Mouse (Mus musculus) adrenal gland, adult 2 months (tissue): Measurements from ENCODE around the gene Hamp. TPM values are rescaled to one million over a fixed set of nuclear protein-coding genes. Genes with fewer than 3 reads are reported as not detected.
A peak's percentile ranks its signal among the peaks of the same experiment; 100 is the strongest.
"Not testable (repeated sequence)": the region's sequence is repeated elsewhere in the genome, so short reads cannot be mapped to it uniquely, and the experiment has no call there.

Experiments
- DNase-seq: peaks from one replicate; pipeline ENCODE4 v3.0.0; 2021
- polyA plus RNA-seq: library from polyadenylated mRNA; depleted of rRNA; stranded (reverse); fragments of >200 nt; gene quantifications from 2 replicates; pipeline ENCODE4 v1.2.3, GENCODE M21; 2012
- total RNA-seq, 2 experiments: library from RNA; stranded (reverse); gene quantifications; 2 replicates each; pipeline ENCODE4 v1.2.3; 2021

The Hamp gene
- total and polyA plus RNA-seq, 3 experiments, result 49.9 to 115 TPM; not detected in 1

DNA sequence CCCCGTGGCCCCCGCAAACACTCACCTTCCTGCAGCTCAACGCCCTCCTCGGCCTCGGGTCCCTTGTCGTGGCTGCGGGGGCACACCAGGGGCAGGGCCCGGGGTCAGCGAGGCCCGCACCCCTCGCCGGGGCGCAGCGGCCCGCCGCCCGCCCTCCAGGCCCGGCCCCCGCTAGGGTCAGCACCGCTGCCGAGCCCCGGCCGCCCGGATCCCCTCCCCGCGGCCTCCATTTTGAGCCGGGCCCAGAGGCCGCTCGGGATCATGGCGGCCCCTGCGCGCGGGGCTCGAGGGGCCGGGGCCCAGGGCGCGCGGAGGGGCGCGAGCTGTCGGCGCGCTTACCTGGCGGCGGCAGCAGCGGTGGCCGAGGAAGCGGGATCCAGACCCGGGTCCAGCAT is 12.5 kb upstream of the Hamp start:
- no peak for DNase-seq

DNA sequence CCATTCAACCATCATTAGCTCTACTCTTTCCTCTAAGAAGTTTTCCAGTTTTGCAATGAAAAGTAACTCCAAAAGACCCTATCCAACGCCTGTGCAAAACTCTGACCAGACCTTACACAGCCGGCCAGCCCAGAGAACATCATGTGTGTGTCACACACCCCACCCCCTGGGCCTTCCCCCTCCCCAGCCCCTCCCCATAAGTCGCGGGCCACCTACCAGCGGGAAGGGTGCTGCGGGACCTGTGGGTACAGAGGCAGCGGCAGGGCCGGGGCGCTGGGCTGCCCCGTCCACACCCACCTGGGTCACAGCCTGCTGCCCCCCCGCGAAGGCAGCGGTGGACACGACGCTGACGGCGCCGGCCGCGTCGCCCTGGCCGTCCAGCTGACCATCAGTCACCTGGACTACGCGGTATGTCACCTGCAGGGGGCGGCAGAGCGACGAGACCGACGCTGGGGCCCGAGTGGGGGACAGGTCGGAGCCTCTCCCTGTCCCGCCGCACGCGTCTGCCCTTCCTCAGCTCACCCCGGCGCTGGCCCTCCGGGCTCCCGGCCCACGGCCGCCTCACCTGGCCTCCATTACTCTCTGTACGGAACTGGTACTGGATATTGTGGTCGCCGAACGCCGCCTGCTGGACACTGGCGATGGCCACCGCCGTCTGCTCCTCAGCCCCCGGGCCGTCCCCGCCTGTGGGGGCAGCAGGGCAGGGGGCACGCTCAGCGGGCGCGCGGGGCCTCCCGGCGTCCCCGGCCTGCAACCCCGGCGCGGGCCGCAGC is 11.9 kb upstream of the Hamp start:
- DNase-seq, result peak; percentile 94

DNA sequence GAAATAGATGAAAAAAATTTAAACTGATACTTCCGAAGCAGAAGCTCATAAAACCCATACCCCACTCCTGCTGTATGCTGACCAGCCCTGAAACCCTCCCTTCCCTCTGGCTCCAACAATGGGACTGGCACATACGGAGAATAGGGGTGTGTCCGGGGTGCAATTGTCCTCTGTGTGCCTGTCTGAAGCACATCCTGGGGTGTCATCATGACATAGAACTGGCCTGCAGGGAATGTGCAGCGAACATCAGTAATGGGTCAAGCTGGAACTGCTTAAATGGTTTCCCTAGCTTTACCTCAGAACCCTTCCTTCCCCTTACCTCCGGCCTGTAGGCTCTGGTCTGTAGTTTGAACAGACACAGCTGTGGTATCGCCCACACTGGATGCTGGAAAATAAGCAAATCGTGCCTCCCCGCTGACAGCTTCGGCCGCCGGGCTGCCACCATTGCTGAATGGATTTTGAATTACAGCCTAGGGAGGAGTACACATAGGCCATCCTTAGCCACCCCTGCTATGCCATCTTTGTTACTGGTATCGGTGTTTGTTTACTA is 11.2 kb upstream of the Hamp start:
- DNase-seq, result no peak

DNA sequence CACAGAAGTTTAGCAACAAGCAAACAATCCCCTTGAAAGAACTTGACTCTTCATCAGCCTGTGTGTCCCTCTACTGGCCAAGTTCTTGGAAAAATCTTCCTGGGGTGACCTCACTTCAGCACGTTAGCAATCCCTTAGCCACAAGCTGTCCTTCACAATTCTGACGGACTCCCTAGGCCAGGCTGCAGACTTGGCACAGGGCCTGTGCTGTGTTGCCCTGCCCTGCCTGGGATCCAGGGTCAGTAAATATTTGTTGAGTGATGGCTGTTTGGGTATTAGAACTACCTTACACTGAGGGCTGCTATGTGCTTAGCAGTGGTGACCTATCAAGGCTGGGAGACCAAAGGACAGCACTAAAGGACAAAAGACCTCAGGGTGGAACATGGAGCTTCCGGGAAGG is 10.2 kb upstream of the Hamp start:
- DNase-seq, result peak; percentile 91

DNA sequence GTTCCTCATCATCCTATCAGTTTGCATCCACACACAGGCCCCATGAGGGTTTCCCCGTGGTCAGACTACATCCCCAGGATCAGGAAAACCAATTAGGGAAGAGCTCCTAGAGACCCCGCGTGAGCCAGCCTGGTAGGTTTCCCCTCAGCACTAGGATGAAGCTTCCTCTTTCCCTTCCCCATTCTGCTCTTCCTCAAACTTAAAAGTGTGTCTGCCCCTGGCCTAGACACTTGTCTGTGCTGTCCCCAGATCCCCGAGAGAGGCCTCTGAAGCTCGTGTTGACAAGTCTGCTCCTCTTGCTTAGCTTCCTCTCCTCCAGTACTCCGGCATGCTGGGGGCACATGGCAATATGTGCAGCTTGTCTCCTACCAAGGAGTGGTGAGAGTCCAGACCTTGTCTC is 9.6 kb upstream of the Hamp start:
- DNase-seq, result no peak

DNA sequence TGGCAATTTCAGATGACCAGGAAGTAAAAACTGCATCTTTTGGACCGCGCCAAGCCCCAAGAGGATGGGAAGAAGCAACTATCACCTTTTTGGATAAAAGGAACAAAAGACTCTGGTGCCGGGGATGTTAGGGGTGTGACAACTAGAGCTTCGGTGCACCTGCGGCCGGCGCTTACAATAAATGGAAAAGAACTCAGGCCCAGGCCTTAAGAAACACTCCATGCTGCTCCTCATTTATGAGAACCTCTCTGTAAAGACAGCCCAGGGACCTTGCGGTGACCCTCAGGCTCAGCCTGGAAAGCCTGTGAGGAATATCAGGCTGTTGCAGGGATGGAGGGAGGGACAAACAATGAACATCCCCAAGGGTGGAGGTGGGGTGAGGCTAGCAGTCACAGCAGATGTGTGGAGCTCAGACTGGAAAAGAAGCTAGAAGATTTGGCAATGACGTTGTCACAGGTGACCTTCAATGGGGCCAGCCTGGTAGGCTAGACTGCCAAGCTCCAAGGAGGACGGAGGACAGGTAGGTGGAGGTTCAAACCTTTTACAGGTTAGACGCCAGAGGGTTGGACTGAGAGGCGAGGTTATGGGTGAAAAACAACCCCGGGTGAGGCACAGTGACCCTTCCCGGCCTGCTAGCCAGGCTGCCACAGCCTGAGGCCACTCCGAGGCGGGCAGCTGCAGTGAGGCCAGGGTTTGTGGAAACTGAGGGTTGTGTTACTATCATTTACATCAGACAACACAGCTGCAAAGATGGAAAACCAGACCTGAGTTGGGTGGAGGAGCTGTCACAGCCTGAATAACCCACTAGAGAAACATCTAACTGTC is 8.8 kb upstream of the Hamp start:
- DNase-seq, result no peak

DNA sequence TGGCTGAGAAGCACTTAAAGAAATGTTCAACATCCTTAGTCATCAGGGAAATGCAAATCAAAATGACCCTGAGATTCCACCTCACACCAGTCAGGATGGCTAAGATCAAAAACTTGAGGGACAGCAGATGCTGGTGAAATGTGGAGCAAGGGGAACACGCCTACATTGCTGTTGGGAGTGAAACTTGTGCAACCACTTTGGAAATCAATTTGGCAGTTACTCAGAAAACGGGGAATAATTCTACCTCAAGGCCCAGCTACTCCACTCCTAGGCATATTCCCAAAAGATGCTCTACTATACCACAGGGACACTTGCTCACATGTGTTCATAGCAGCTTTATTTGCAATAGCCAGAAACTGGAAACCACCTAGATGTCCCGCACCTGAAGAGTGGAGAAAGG is 6.1 kb upstream of the Hamp start:
- DNase-seq, result peak; percentile 51

DNA sequence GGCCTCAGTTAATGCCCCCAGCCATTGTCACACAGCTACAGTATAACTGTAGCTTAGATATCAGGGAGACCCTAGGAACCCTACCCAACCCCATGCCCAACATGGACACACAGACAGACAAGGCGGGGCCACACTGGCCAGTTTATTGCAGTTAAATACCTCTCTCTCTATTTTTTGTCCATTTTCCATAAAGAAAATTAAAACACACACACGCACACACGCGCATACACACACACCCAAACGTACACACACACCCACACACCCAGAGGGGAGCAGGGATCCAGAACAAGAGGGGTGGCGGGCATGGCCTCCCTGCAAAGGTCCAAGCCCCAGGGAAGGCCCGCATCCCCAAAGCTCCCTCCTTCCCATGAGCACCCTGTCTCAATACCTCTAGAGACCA is 2.0 kb upstream of the Hamp start:
- no peak for DNase-seq

DNA sequence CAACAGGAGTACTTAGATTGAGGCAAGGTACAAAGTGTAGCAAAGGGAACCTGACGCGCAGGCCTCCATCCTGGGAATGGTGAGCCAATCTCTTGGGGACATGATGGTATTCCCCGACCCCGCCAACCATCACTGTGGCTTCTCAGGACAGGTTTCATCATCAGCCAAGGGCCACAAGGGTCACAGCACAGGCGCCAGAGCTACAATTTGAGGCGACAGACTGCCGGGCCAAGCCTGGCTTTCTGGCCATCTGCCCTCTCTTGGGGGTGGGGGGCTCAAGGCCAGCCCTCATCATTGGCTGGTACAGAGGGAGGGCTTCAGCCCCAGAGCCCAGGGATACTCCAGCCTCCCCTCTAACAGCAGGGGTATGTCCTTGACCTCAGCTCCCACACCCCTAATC is 1.6 kb upstream of the Hamp start:
- DNase-seq, result peak; percentile 49

DNA sequence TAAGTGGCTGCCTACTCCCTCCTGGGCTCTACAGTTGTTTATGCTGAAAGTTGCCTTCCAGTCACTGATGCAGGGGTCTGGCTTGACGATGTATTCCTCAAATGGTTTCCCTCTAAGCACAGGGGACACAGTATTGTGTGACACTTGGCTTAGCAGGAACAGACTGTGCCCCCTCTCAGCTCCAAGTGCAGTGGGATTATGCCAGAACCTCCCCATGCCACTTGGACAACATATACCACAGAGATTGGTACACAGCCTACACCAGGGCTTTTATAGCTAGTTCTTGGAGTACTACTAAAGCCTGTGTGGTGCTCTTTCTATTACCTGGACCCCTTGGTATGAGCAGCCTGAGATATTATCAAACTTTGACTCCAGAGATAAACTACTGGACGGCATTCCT is 874 bp upstream of the Hamp start:
- DNase-seq, result not testable (repeated sequence)

DNA sequence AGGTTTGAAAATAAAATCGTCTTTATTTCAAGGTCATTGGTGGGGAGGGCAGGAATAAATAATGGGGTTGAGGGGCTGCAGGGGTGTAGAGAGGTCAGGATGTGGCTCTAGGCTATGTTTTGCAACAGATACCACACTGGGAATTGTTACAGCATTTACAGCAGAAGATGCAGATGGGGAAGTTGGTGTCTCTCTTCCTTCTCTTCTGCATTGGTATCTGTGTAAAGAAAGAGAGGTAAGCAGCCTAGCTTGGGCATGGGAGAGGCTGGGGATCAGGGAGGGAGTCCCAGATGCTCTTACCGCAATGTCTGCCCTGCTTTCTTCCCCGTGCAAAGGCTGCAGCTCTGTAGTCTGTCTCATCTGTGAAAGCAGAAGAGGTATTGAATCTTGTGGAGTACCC is 1.5 kb downstream of the Hamp start:
- DNase-seq, result not testable (repeated sequence)

DNA sequence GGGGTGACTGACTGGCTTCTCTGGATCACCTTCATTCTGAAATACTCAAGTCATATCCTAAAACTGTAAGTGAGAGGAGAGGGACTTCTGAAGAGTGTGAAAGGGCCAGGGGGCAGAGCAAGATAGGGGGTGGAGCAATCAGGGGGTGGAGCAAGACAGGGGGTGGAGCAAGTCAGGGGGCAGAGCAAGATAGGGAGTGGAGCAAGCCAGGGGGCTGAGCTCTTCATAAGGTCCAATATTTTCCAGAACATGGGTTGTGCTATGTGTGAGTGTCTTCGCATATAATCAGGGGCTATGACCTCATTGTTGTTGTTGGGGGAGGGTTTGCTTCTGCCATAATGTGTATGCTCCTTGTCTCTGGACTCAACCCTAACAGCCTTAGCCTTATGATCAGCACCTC is 3.8 kb downstream of the Hamp start:
- DNase-seq, result not testable (repeated sequence)

DNA sequence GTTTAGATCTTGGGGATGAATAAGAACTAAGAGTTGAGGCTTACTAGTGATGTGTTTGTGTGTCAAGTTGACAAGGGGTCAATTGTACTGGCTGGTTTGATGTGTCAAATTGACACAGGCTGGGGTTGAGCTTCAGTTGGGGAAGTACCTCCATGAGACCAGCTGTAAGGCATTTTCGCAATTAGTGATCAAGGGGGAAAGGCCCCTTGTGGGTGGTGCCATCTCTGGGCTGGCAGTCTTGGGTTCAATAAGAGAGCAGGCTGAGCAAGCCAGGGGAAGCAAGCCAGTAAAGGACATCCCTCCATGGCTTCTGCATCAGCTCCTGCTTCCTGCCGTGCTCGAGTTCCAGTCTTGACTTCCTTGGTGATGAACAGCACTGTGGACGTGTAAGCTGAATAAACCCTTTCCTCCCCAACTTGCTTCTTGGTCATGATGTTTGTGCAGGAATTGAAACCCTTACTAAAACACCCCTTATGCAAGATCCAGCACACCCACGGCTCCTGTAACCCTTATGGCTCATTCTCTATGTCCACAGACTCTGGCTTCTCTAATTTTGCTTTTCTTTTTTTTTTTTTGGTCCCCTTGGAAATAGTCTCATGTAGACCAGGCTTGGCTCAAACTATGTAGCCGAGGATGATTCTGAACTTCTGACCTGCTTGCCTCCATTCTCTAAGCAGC is 8.3 kb downstream of the Hamp start:
- not testable (repeated sequence) for DNase-seq

DNA sequence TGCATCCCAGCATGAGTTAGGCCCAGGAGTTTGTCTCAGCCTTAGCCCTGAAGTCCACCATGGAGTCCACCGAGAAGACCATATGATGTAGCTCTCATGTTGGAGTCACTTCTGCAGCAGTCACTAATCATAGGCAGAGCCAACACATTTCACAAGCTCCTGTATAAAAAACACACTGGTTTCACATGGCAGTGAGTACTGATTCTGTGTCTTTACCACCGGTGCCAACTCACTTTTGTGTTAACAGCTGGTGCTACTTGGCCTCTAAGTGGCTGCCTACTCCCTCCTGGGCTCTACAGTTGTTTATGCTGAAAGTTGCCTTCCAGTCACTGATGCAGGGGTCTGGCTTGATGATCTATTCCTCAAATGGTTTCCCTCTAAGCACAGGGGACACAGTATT is 19.3 kb downstream of the Hamp start, which contains the start of gene Hamp2:
Hamp2 (minus strand) TSS at position 101 of the 400 bp plus-strand sequence.
- DNase-seq, result not testable (repeated sequence)

DNA sequence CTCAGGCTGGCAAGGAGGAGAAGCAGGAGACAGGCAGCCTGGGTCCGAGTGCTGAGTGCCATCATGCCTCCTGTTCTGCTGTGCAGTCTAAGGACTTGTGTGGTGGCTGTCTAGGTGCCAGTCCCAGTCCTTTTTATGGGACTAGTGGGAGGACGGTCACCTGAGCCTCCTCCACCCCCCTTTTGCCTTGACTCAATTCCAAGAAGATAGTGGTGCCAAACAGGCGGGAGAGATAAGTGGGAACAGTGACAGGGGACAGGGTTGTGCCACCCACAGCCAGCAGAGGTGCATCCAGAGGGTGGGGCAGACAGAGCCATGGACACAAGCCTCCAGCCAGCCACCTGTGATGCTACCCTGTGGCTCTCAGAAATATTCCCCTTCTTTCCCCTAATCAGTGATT is 19.8 kb downstream of the Hamp start:
- DNase-seq, result no peak

DNA sequence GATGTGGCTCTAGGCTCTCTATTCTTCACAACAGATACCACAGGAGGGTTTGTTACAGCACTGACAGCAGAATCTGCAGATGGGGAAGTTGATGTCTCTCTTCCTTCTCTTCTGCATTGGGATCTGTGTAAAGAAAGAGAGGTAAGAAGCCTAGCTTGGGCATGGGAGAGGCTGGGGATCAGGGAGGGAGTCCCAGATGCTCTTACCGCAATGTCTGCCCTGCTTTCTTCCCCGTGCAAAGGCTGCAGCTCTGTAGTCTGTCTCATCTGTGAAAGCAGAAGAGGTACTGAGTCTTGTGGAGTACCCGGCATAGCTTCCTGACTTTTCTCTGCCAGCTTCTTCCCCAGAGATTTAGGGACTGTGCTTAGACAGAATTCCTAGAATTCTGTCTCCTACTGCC is 21.3 kb downstream of the Hamp start:
- not testable (repeated sequence) for DNase-seq

DNA sequence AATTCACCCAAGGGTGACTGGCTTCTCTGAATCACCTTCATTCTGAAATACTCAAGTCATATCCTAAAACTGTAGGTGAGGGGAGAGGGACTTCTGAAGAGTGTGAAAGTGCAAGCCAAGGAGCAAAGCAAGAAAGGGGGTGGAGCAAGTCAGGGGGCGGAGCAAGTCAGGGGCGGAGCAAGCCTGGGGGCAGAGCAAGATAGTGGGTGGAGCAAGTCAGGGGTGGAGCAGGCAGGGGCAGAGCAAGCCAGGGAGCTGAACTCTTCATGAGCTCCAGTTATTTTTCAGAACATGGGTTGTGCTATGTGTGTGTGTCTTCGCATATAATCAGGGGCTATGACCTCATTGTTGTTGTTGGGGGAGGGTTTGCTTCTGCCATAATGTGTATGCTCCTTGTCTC is 23.6 kb downstream of the Hamp start:
- DNase-seq, result no peak

DNA sequence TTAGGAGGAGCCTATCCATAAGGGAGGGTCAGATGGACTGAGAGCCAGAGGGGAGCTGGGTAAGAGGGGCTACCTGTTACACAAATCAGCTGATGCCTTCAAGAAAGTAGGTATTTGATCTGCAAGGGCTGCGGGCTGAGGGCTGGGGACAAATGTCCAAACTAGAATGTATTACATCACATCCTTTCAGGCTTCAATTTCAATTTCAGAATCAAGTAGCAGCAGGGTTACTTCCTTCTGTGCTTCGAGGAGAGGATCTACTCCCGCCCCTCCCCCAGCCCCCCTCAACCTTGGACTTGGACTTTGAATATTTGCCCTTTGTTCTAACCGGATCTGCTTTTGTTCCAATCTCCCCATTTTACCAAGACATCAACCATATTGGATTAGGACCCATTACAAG is 26.6 kb downstream of the Hamp start:
- DNase-seq, result no peak

DNA sequence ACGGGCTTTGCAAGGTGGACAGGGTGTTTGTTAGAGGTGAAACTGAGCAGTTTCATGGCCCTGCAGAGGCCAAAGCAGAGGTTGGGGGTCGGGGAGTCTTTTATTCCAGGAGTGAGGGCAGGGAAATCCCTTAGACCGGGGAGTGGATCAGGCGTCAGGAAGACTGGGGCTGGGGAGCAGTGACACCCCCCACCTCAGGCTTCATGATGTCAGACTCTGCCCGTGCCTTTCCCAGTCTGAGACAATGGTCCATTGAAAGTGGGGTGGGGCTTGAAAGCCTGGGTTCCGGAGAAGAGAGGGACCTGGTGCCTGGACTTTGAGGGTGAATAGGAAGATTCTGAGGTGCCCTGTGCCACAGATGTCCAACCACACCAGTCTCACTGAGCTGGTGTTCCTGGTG is 27.1 kb downstream of the Hamp start:
- DNase-seq, result no peak

DNA sequence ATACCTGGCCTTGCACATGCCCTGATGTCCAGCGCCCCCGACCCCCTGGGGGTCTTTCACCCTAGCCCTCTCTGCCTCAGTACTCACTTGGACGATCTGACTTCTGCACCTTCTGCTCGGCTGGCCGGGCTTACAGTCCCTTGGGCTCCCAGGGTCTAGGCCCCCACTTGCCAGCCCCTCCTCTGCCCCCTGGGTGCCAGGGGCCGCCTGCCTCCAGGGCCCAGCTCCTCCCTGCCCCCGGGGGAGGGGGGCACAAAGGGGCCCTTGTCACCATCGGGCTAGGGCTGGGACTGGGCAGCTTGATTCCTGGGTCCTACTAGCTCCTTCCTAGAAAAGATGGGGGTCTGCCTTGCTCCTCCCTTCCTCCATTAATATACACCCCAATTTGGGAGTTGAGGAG is 29.1 kb downstream of the Hamp start, which contains the start of gene Mag:
Mag (minus strand) TSS at position 142 of the 400 bp plus-strand sequence.
- no peak for DNase-seq

DNA sequence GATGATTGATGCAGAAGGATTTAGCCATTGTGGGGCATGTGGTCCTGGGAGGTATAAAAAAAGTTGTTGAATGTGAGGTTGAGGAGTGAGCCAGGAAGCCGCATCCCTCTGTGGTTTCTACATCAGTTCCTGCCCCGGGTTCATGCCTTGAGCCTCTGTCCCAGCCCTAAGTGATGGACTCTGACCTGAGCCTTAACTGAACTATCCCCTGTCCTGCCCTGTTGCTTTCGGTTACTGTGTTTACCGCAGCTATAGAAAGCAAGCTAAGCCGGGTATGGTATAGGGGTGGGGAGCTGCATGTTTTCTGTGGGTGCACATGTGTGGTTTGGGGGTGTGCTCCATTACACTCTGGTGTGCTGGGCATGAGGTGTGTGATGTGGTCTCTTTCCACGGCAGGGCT is 34.1 kb downstream of the Hamp start:
- no peak for DNase-seq

DNA sequence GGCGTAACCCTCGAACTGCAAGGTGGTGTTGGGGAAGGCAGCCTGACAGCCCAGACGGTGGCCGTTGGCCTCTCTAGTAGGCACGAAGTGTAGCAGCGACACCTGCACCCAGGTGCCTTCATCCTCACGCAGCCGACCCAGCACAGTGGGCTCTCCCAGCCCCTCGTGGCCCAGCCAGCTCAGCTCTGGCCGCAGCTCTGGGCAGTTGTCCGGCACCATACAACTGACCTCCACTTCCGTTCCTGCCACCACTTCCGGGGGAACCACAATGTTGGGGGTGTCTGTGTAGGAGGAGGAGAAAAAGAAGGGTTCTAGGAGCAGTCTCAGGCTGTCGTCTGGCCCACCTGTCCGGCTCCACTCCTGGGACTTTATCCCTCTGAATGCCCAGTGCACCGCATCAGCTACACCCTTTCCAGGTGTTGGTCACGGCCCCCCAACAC is 34.8 kb downstream of the Hamp start:
- DNase-seq, result no peak
